Mouse (Mus musculus) liver, embryonic 14.5 days (tissue): Measurements from ENCODE around the gene Ppp2r5e. TPM values are rescaled to one million over a fixed set of nuclear protein-coding genes. Genes with fewer than 3 reads are reported as not detected.

Source experiments
- ATAC-seq: fragments of 200-750 bp; cut with Nextera tagmentation; 2 replicates; pipeline ENCODE4 v1.8.0; 2017; ENCODE audit warnings: moderate number of reproducible peaks, mild to moderate bottlenecking, moderate library complexity; ENCODE audit not compliant: insufficient read depth
- DNase-seq, 3 experiments: peaks; one replicate each; pipeline ENCODE4 v3.0.0-alpha.2; 2012 to 2013; ENCODE audit warnings: low read depth in 3 of 3, low spot score in 3 of 3
- H3K27ac ChIP-seq: fragments of 300-500 bp; sonication (generic); 2 replicates; pipeline ENCODE4 v1.5.1; 2014; ENCODE audit warnings: moderate library complexity, mild to moderate bottlenecking, control low read depth, inconsistent platforms
- H3K27me3 ChIP-seq: fragments of 300-500 bp; sonication (generic); 2 replicates; pipeline ENCODE4 v1.6.1; 2014; ENCODE audit warnings: mild to moderate bottlenecking, low read length, moderate library complexity; ENCODE audit not compliant: control insufficient read depth, insufficient read depth
- H3K36me3 ChIP-seq: fragments of 300-500 bp; sonication (generic); replicated peaks from 2 replicates; pipeline ENCODE4 v1.6.1; 2014; ENCODE audit warnings: low read depth; ENCODE audit not compliant: control insufficient read depth, insufficient read depth
- H3K4me1 ChIP-seq, 2 experiments: fragments of 200-500 bp in 1 of 2; fragments of 300-500 bp in 1 of 2; sonication (generic) in 1 of 2; replicated peaks; 2 replicates each; pipeline ENCODE4 v1.6.1; 2012 to 2014; ENCODE audit warnings: antibody characterized with exemption in 1 of 2, inconsistent platforms in 1 of 2, low read length in 1 of 2; ENCODE audit not compliant: control insufficient read depth in 2 of 2, insufficient read depth in 2 of 2
- H3K4me2 ChIP-seq: fragments of 300-500 bp; sonication (generic); 2 replicates; pipeline ENCODE4 v1.6.1; 2014; ENCODE audit warnings: low read depth, mild to moderate bottlenecking, control low read depth, moderate library complexity
- H3K4me3 ChIP-seq, 2 experiments: fragments of 200-500 bp in 1 of 2; fragments of 300-500 bp in 1 of 2; sonication (generic) in 1 of 2; 2 replicates each; pipeline ENCODE4 v1.5.1; 2012 to 2014; ENCODE audit warnings: low read depth in 2 of 2, low read length in 2 of 2, mild to moderate bottlenecking in 2 of 2, control low read depth in 1 of 2, inconsistent platforms in 1 of 2, moderate library complexity in 1 of 2; ENCODE audit not compliant: insufficient read depth in 1 of 2
- H3K9ac ChIP-seq: fragments of 300-500 bp; sonication (generic); replicated peaks from 2 replicates; pipeline ENCODE4 v1.6.1; 2014; ENCODE audit warnings: mild to moderate bottlenecking, control low read depth, moderate library complexity
- H3K9me3 ChIP-seq: fragments of 300-500 bp; sonication (generic); 2 replicates; pipeline ENCODE4 v1.6.1; 2016; ENCODE audit warnings: low read length, mixed read lengths; ENCODE audit not compliant: control insufficient read depth
- CTCF ChIP-seq: IDR thresholded peaks from 2 replicates; pipeline ENCODE4 v1.5.1; 2016; ENCODE audit warnings: antibody characterized with exemption, low read depth, control low read depth
- EP300 ChIP-seq: IDR thresholded peaks from 2 replicates; pipeline ENCODE4 v1.6.1; 2016; ENCODE audit warnings: antibody characterized with exemption, low read depth
- WGBS: fragments of 180-500 bp; shearing (Covaris S2); extraction: QIAGEN DNeasy Blood & Tissue Kit; methylation state at CpG from one replicate; pipeline ENCODE4 v1.1.7; 2014; ENCODE audit not compliant: insufficient replicate concordance; 5-methylcytosine and 5-hydroxymethylcytosine counted together
- polyA plus RNA-seq, 2 experiments: library from polyadenylated mRNA; depleted of rRNA in 1 of 2; stranded (reverse) in 1 of 2; unstranded in 1 of 2; fragments of >200 nt; fragmentation: Nextera tagmentation in 1 of 2; extraction: Ambion mirVana in 1 of 2; gene quantifications; 2 replicates each; pipeline versions ENCODE4 v1.2.1 to v1.2.3; 2012 to 2014

The Ppp2r5e gene
- polyA plus RNA-seq, 2 experiments = 5.0 to 6.8 TPM

GRCm38 (mm10) chr12:75528300-75528699, 67.7 kb downstream of the Ppp2r5e start:
- DNase-seq = no peak
- Histone ChIP-seq H3K4me2 (no peak overlapping the region), H3K4me3 (no peak overlapping the region), H3K36me3 (no peaks in the 10 kb centered on the region), H3K4me1 (peaks cover 3 to 10% of the 10 kb centered on the region in 2 experiments; a peak in 2 of 4 replicates), H3K27ac (no peak overlapping the region), H3K27me3 (no peaks in the 10 kb centered on the region), H3K9ac (no peak overlapping the region), H3K9me3 (no peaks in the 10 kb centered on the region)
- ATAC-seq = no peak
- TF ChIP-seq EP300 (no peak), CTCF (no peak)
- 79% methylated on average over 1 of the region's 1 CpGs for WGBS

GRCm38 (mm10) chr12:75524199-75524598, 71.8 kb downstream of the Ppp2r5e start:
- Histone ChIP-seq H3K4me1 (peaks cover 2 to 21% of the 10 kb centered on the region in 2 experiments; a peak in 3 of 4 replicates), H3K27me3 (no peaks in the 10 kb centered on the region), H3K27ac (no peak overlapping the region), H3K4me3 (no peak overlapping the region), H3K36me3 (no peaks in the 10 kb centered on the region), H3K4me2 (no peak overlapping the region), H3K9me3 (no peaks in the 10 kb centered on the region), H3K9ac (no peak overlapping the region)
- DNase-seq = no peak
- no peak for ATAC-seq
- no peak for TF ChIP-seq EP300
- no peak for TF ChIP-seq CTCF
- WGBS = 43% methylated on average over 3 of the region's 3 CpGs

GRCm38 (mm10) chr12:75522931-75523330, 73.1 kb downstream of the Ppp2r5e start:
- 73% methylated on average over 2 of the region's 2 CpGs for WGBS
- no peak overlapping the region for H3K9ac ChIP-seq
- DNase-seq (no peak), ATAC-seq (no peak)
- no peak overlapping the region for H3K27ac ChIP-seq
- no peaks in the 10 kb centered on the region for H3K27me3 ChIP-seq
- H3K9me3 ChIP-seq = no peaks in the 10 kb centered on the region
- H3K36me3 ChIP-seq = no peaks in the 10 kb centered on the region
- H3K4me2 ChIP-seq = no peak overlapping the region
- TF ChIP-seq EP300 (no peak), CTCF (no peak)
- no peak overlapping the region for H3K4me3 ChIP-seq
- peaks cover 2 to 22% of the 10 kb centered on the region in 2 experiments; a peak in 3 of 4 replicates for H3K4me1 ChIP-seq

- 48% methylated on average over 2 of the region's 2 CpGs for WGBS
- peaks cover 2 to 22% of the 10 kb centered on the region in 2 experiments; a peak in 3 of 4 replicates for H3K4me1 ChIP-seq
- H3K27ac ChIP-seq = no peak overlapping the region
- ATAC-seq (peak; percentile 51; the same call in 1 of the 2 replicates), DNase-seq (peak in 1 of 3 experiments; percentile 33)
- H3K9ac ChIP-seq = no peak overlapping the region
- no peak overlapping the region for H3K4me3 ChIP-seq
- H3K9me3 ChIP-seq = no peaks in the 10 kb centered on the region
- no peak overlapping the region for H3K4me2 ChIP-seq
- no peak; the same call in 1 of the 2 replicates for TF ChIP-seq EP300
- no peak for TF ChIP-seq CTCF
- no peaks in the 10 kb centered on the region for H3K36me3 ChIP-seq
- H3K27me3 ChIP-seq = no peaks in the 10 kb centered on the region
These were observed 73.7 kb downstream of the Ppp2r5e start for GRCm38 (mm10) chr12:75522360-75522759.

GRCm38 (mm10) chr12:75520395-75520794, 75.7 kb downstream of the Ppp2r5e start:
- H3K4me3 ChIP-seq = no peak overlapping the region
- ATAC-seq = no peak
- H3K27me3 ChIP-seq = no peaks in the 10 kb centered on the region
- H3K4me2 ChIP-seq = no peak overlapping the region
- no peak overlapping the region for H3K9ac ChIP-seq
- H3K27ac ChIP-seq = no peak overlapping the region
- H3K36me3 ChIP-seq = no peaks in the 10 kb centered on the region
- peaks cover 2 to 31% of the 10 kb centered on the region in 2 experiments; a peak in 3 of 4 replicates for H3K4me1 ChIP-seq
- no peak for DNase-seq
- TF ChIP-seq EP300 = no peak
- TF ChIP-seq CTCF = no peak
- no peaks in the 10 kb centered on the region for H3K9me3 ChIP-seq
- WGBS = 73% methylated on average over 3 of the region's 3 CpGs
